Mouse (Mus musculus): ENCODE data around the gene Abcg4.
A peak's percentile ranks its signal among the peaks of the same experiment; 100 is the strongest.

The Abcg4 gene

DNA sequence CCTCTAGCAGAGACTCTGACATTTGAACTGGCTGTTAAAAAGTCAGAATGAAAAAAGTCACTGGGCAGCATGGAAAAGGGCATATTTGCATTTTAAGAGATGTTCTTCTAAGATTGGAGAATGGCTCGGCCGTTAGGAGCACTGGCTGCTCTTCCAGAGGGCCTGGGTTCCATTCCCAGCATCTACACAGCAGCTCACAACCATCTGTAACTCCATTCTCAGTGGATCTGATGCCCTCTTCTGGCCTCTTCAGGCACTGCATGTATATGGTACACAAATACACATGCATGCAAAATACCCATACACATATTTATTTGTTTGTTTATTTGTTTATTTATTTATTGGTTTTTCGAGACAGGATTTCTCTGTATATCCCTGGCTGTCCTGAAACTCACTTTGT is 19.3 kb downstream of the Abcg4 start:
- peak; percentile 44 to 66 for DNase-seq

DNA sequence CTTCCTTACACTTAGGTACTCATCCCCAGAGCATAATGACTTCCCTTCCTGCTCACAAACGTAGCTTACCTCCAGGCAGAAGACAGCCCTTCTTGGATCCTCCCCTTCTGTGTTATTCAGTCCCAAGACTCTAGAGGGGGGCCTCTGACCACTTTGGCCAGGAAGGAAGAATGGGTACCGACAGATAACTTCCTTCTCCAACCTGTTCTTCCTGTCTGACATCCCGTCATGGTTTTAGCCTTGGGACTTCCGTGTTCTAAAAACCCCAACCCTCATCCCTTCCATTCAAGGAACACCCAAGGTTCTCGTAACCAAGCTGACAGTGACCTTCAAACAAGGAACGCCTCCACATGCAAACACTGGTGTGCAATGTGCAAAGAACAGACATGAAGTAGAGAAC is 20.0 kb downstream of the Abcg4 start, which contains the start of gene Nlrx1:
Gene Nlrx1, minus strand, starts transcription at position 168 of the 400 bp plus-strand sequence.
- no peak for DNase-seq

DNA sequence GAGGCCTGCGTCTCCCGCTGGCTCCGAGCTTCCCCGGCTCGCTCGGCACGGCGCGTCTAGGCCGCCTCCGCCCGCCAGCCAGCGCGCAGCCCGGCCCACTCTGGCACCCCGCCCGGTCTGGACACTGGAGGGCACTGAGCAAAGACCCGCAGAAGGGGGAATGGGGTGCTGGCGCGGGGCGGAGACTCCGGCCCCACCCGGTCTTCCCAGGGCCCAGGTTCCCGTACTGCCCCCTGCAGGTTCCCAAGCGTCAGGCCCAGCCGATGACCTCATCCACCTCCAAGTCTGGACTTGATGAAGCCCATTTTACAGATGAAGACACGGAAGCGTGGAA is 20.4 kb downstream of the Abcg4 start:
- DNase-seq = peak; percentile 86 to 91

- DNase-seq = peak; percentile 41 to 42
Measured at GRCm38 (mm10) chr9:44267319-44268026, 20.9 kb downstream of the Abcg4 start.

GRCm38 (mm10) chr9:44266478-44267226 is 21.8 kb downstream of the Abcg4 start:
- no peak for DNase-seq

GRCm38 (mm10) chr9:44261388-44261787 is 27.0 kb downstream of the Abcg4 start:
- no peak for DNase-seq

DNA sequence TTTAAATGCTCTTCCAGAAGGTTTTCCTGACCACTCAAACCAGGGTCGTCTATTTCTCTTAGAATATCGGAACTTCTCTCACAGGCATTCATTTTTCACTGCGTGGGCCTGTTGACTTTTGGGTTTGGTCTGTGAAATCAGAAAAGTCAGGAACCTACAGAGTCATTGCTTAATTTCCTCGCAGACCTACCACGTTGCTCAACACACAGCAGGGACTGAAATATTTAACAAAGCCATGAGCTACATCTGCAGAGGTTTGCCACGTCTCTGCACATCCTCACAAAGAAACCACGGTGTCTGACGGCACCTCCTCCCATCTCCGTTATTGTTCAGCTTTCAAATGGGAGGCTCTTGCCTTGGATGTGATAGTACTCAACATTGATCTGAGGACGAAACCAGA is 29.4 kb downstream of the Abcg4 start:
- DNase-seq = no peak

DNA sequence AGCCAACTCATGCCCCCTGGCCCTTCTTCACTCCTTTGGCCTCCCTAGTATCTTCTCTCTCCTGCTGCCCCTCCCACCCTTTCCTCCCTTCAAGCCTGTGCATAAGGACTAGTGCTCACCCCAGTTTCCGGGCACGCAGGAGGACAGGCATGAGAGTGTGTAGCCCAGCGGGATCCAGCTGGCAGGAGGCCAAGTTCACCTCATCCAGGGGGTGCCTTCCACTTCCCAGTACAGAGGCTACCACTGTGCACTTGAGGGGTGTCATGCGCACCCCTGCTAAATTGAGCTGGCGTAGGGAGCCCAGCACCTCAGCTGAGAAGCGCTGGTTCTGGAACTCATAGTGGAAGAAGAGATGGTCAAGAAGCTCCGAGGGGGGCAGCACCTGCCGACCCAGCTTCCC is 32.2 kb downstream of the Abcg4 start:
- DNase-seq = no peak

GRCm38 (mm10) chr9:44255136-44255521 is 33.3 kb downstream of the Abcg4 start:
- DNase-seq = no peak

DNA sequence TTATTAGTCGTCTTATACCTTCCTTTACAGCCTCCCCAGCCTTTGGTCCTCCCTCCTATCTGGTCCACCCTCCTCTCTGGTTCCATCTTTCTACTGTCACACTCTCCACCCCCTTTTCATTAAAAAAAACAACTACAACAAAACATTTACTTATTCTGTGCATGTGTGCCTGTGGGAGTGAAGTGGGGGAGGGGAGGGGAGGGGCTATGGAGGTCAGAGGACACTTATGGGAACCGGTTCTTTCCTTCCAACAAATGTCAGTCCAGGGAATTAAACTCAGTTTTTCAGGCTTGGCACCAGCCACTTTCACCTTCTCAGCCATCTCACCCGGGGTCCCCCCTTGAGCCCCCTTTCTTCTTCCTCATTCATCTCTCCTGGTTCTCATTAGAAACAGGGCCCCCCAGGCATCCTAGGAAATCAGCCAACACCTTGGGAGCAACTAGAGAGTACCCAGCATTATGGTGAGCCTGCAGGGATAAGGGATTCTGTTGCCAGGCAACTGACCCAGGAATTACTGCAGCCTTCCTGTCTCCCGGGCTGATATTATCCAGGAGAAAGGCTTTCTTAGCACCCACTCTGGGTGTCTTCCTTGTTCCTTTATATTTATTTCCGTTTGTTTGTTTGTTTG is 33.8 kb downstream of the Abcg4 start:
- DNase-seq = no peak

DNA sequence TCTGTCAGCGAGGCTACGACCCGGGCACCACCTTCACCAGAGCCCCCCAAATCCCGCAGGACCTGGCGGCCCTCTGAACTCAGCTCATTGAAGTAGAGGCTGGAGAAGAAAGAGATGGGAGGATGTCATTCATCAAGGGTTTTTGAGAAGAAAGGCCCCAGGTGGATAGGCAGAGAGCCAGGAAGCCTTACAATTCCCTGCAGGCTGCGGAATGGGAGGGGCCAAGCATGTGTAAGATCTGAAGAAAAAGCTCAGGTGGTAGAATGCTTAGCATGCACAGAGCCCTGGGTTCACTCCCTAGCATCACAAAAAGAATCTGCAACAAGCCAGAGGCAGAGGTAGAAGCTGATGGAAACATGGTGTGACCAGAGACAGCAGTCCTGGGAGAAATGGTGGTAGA is 35.0 kb downstream of the Abcg4 start:
- DNase-seq = no peak

- no peak for DNase-seq
Measured at GRCm38 (mm10) chr9:44251314-44251713, 37.1 kb downstream of the Abcg4 start, which contains the start of gene Pdzd3. TSS of gene Pdzd3 (minus strand) at chr9:44251471.

- no peak for DNase-seq
Measured at GRCm38 (mm10) chr9:44250445-44250844, 38.0 kb downstream of the Abcg4 start.

DNA sequence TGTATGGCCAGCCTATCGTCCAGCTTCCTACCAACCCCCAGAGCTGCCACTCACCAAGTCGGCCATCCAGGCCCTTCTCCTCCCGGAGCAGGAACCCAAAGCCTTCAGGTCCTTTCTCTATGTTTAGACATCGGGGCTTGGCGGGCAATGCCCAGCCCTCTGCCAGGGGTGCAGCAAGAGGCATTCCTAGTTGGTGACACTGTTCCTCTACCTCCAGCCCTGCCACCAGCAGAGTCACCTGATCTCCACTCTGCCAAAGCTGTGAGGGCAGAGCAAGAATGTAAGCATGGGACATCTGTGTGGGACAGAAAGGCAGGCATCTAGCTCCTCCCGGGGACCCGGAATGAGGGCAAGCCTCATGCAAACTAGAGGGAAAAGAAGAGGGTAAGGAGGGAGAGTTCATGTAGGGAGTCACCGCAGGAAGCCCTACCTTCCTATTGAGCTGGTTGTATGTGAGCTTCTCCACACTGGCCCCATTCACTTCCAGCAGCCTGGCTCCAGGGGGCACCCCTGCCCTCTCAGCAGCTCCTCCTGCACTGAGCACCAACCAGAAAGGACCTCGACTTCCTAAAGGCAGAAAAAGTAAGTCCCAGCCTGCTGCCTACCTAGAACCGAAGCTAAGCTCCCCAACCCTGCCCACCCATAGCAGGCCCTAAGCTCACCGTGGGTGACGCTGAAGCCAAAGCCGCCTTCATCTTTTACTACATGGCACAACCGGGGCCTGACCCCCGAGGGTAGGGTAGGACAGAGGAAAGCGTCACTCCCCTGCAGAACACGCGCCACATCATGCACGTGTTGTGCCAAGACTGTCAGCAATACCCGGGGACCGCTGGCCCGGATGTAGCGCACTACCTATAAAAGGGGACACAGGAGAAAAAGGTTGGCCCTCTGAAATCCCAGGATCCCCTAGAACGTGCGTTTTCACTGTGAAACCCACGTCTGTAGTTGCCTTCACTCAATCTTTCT is 39.0 kb downstream of the Abcg4 start:
- DNase-seq = peak; percentile 55 to 73

DNA sequence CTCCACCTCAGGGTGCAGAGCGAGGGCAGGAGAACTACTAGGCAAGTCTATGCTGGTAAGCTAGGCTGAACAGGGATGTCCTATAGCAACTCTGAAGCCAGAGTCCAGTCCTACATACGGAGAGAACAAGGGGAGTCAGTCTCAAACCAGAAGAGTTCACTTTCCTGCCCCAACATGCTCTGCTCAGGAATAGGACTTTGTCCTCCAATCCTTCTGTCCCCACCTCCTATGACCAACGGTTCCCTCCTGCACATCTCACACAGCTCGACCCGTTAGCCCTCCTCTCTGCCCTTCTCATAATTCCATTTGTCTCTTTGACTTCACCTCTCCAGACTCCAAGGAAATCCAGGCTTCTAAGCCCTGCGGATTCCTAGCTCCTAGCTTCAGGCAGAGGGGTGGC is 40.5 kb downstream of the Abcg4 start:
- no peak for DNase-seq

DNA sequence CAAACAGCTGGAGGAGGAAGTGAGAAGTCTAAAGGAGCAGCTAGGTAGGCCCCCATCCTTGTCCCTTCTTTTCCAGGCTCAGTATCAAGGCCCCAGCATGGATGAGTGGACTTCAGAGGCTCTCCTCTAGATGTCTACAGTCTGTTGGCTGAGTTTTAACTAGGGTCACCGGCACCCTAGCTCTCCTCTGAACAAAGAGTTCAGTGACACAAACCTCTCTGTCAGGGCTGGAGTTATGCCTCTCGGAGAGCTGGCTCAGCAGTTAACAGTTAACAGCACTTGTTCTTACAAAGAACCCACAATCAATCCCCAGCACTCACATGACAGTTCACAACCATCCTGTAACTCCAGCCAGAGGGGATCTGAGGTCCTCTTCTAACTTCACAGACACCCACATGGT is 44.8 kb downstream of the Abcg4 start:
- no peak for DNase-seq

DNA sequence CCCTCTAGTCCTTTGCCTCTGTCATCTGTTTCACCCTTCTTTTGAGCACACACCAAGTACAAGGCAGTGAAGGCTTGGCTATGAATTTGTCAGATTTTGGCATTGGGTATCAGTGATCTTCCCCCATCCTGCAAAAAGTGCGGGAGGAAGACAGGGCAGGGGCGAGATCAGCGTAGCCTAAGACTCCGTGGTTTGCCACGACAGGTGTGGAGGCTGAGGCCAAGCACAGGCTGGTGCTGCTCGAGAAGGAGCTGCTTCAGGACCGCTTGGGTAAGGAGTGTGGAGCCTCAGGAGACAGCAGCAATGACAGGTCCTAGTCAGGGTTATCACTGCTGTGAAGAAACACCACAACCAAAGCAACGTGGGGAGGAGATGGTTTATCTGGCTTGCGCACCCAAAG is 47.0 kb downstream of the Abcg4 start:
- DNase-seq = no peak

DNA sequence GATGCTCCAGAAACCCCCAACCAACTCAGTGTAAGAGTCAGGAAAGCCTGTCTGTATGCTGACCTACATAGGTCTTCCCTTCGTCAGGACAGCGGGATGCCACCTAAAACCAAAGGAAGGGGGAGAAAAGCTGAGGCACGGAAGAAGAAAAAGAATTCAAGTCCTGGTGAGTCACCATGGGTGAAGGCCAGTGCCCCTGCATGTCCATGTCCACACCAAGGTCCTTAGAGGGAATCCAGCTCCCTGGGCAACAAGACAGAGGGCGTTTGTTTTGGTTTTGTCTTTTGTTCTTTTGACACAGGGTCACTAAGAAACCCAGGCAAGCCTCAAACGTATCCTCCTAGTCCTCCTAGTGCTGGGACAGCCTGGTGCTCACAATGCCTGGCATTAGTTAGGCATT is 47.5 kb downstream of the Abcg4 start:
- DNase-seq = no peak

DNA sequence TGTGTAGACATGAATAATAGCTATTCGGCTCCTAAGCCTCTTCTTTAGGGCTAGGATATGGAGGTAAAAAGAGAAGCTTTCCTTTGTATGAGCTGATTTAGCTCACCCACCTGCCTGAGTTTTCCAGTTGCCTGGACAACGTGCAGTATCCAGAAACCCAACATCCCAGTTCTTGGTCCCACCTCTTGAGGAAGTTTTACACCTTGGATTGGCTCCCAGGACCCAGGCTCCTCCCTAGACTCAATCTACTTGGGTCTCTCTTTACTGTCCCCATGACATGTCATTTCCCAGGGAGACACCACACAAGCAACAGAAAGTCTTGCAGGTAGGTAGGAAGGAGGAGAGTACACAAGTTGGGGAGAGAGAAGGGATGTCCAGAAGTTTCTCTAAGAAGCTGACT is 48.0 kb downstream of the Abcg4 start, which contains the start of gene Ccdc153:
Gene Ccdc153, plus strand, starts transcription at position 278 of the 400 bp plus-strand sequence.
- DNase-seq = no peak

DNA sequence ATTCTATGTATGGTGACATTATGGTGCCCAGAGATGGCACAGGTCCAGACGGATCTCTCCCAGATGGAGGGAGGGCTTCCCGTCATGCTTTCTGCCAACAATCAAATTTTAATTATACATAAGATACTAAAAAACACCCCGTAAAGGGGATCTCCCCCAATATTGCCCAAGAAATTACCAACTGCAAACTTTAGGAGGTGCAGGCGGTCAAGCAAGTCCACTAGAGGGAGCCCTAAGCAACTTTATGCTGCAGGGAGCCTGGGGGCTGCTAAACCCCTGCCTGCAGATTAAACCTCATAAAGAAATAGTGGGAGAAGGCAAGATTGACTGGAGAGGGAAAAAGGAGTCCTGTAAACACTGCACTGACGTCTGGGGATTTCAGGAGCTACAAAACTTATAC is 49.0 kb downstream of the Abcg4 start:
- peak; percentile 57 to 72 for DNase-seq

GRCm38 (mm10) chr9:44238501-44239190 is 49.8 kb downstream of the Abcg4 start:
- DNase-seq = no peak

GRCm38 (mm10) chr9:44237128-44237527 is 51.3 kb downstream of the Abcg4 start:
- DNase-seq = no peak
